Mouse (Mus musculus) neural tube, embryonic 13.5 days (tissue): ENCODE measurements around the gene Gm10570. TPM values are rescaled to one million over a fixed set of nuclear protein-coding genes. Genes with fewer than 3 reads are reported as not detected.

Experiments used
- ATAC-seq: fragments of 200-750 bp; cut with Nextera tagmentation; 2 replicates; pipeline ENCODE4 v1.8.0; 2017; ENCODE audit warnings: low read depth, mild to moderate bottlenecking, moderate TSS enrichment, moderate library complexity
- H3K27ac ChIP-seq: fragments of 300-500 bp; sonication (generic); replicated peaks from 2 replicates; pipeline ENCODE4 v1.5.1; 2015; ENCODE audit warnings: moderate library complexity, mild to moderate bottlenecking, inconsistent platforms
- H3K27me3 ChIP-seq: fragments of 300-500 bp; sonication (generic); 2 replicates; pipeline ENCODE4 v1.6.1; 2015; ENCODE audit warnings: mild to moderate bottlenecking, inconsistent platforms
- H3K36me3 ChIP-seq: fragments of 300-500 bp; sonication (generic); 2 replicates; pipeline ENCODE4 v1.6.1; 2015; ENCODE audit warnings: mild to moderate bottlenecking, inconsistent platforms
- H3K4me1 ChIP-seq: fragments of 300-500 bp; sonication (generic); replicated peaks from 2 replicates; pipeline ENCODE4 v1.6.1; 2015; ENCODE audit warnings: inconsistent platforms
- H3K4me2 ChIP-seq: fragments of 300-500 bp; sonication (generic); 2 replicates; pipeline ENCODE4 v1.6.1; 2015; ENCODE audit warnings: inconsistent platforms, mild to moderate bottlenecking, moderate library complexity
- H3K4me3 ChIP-seq: fragments of 300-500 bp; sonication (generic); 2 replicates; pipeline ENCODE4 v1.5.1; 2015; ENCODE audit warnings: mild to moderate bottlenecking, inconsistent platforms
- H3K9ac ChIP-seq: fragments of 300-500 bp; sonication (generic); 2 replicates; pipeline ENCODE4 v1.6.1; 2015; ENCODE audit warnings: moderate library complexity, mild to moderate bottlenecking, inconsistent platforms
- H3K9me3 ChIP-seq: fragments of 300-500 bp; sonication (generic); 2 replicates; pipeline ENCODE4 v1.6.1; 2016; ENCODE audit warnings: inconsistent platforms
- WGBS: fragments of 180-500 bp; shearing (Covaris S2); methylation state at CpG from one replicate; pipeline ENCODE4 v1.1.7; 2015; 5-methylcytosine and 5-hydroxymethylcytosine counted together
- polyA plus RNA-seq: library from polyadenylated mRNA; unstranded; fragments of >200 nt; fragmentation: Nextera tagmentation; extraction: Ambion mirVana; gene quantifications from 2 replicates; pipeline ENCODE4 v1.2.1, GENCODE M21; 2015

Gene Gm10570
- polyA plus RNA-seq, 1 experiment from 2014 or later, result 0.71 TPM

DNA sequence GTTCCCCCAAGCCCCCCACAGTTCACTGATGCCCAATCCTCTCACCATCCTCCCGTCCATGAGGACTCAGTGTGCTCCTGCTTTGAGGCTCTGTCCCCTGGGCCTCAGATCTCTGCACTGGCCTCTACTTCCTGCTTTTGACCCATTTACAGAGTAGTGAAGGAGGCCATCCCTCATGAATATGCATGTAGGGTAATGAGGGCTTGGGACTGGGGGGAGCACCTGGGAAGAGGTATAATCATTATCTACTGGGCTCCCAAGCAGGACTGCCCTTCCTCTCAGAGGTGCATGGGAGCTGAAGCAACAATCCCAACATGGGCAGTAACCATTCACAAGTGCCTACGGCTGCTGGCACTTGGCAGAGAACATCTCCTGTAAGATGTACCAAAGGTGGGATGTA, 29.4 kb downstream of the Gm10570 start, which contains the start of gene Serinc2:
Gene Serinc2 (minus strand): TSS at position 101 of the 400 bp plus-strand sequence.
- Histone ChIP-seq H3K4me2 (no peak within 1 kb of the TSS), H3K4me1 (peaks cover 13% of the 10 kb centered on the region), H3K27me3 (peaks cover 12% of the 10 kb centered on the region), H3K9me3 (no peaks in the 10 kb centered on the region), H3K27ac (no peak within 1 kb of the TSS), H3K9ac (no peak within 1 kb of the TSS), H3K4me3 (no peak within 1 kb of the TSS), H3K36me3 (no peaks in the 10 kb centered on the region)
- no peak for ATAC-seq
- 74% methylated on average over 2 of the region's 2 CpGs for WGBS

GRCm38 (mm10) chr4:130276573-130277176, 31.8 kb downstream of the Gm10570 start:
- ATAC-seq, result no peak
- Histone ChIP-seq H3K9me3 (no peaks in the 10 kb centered on the region), H3K27ac (no peak overlapping the region), H3K4me1 (peaks cover 33% of the 10 kb centered on the region), H3K9ac (peak overlapping the region; percentile 12; the same call in 1 of the 2 replicates), H3K27me3 (peaks cover 12% of the 10 kb centered on the region), H3K4me3 (no peak overlapping the region), H3K4me2 (no peak overlapping the region; the same call in 1 of the 2 replicates), H3K36me3 (no peaks in the 10 kb centered on the region)
- WGBS, result 78% methylated on average over 7 of the region's 7 CpGs

GRCm38 (mm10) chr4:130275823-130276105, 32.7 kb downstream of the Gm10570 start:
- Histone ChIP-seq H3K27me3 (peaks cover 6% of the 10 kb centered on the region), H3K9ac (peak overlapping the region; percentile 96), H3K9me3 (no peaks in the 10 kb centered on the region), H3K4me2 (peak overlapping the region; percentile 77), H3K27ac (peak overlapping the region; percentile 97), H3K4me3 (peak overlapping the region; percentile 76), H3K36me3 (0 out of 2 replicates have a peak, but pooled peaks cover 3% of the 10 kb centered on the region), H3K4me1 (peaks cover 33% of the 10 kb centered on the region)
- WGBS, result 48% methylated on average over 5 of the region's 5 CpGs
- ATAC-seq, result no peak

DNA sequence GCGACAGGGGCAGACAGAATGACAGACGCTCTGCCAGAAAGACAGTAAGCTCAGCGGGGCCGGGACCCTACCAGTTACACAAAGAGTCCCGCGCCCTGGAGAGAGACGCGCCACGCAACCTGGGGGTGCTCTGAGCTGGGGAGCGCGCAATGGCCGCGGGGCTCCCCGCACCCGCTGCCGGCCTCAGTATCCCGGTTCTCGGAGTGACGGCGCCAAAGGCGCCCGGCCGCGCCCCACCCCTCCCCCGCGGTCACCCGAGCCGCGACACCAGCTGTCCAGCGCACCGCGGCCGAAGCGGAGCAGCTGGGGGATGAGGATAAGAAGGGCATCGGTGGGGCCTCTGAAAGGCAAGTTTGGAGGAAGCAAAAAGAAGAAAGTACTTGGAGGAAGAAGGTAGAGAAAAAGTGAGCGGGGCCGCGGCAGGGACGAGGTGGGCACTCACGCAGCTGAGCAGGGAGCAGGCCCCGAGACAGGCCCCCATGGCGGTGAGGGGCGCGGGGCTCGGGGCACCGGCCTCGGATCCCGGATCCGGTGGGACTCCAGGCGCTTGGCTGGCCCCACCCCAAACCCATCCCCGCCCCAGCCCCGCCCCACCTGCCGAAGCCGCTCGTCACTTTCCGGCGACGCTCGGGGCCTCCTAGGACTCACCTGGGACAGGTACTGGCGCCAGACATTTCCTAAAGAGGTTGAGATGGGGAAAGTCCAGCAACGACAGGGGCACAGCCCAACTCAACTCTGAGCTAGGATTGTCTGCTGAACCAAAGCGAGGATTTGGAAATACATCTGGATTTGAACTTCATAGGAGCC, 33.3 kb downstream of the Gm10570 start:
- 0 out of 2 replicates have a peak, but pooled peaks cover 5% of the 10 kb centered on the region for H3K36me3 ChIP-seq
- H3K4me2 ChIP-seq, result peak overlapping the region; percentile 77
- no peaks in the 10 kb centered on the region for H3K9me3 ChIP-seq
- peak overlapping the region; percentile 76 for H3K4me3 ChIP-seq
- ATAC-seq, result peak; percentile 38
- H3K4me1 ChIP-seq, result peaks cover 33% of the 10 kb centered on the region
- peak overlapping the region; percentile 96 for H3K9ac ChIP-seq
- peaks cover 6% of the 10 kb centered on the region for H3K27me3 ChIP-seq
- WGBS, result 1% methylated on average over 62 of the region's 62 CpGs
- H3K27ac ChIP-seq, result peak overlapping the region; percentile 97

DNA sequence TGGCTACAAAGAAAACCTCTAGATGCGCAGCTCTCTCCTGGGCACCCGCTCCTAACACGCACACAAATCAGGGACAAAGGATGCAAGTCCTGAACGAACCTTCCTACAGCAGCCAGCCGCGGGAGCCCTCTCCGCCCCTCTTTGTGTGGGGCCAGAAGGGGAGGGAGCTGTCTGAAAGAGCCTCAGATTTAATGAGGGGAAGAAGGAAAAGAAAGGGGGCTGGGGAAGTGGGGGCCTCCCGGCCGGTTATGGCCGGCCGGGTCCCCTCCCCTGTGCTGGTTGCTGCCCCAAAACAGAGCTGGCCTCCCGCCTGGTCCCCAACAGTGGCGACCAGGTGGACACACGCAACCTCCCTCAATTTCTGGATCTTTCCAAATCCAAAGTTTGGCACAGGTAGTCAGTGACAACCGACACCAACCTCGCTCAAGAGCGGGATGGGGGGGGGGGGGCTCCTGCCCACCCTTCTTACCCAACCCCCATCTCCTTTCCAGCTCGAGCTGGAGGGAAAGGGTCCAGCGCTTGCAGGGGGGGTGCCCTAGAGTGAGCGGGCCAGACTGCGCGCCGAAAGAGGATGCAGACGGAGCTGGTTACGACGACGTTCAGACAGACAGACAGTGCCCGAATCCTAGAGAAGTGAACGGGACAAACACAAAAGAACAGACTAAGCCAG, 34.0 kb downstream of the Gm10570 start:
- Histone ChIP-seq H3K4me3 (peak overlapping the region; percentile 76), H3K27ac (peak overlapping the region; percentile 97), H3K4me2 (peak overlapping the region; percentile 77), H3K36me3 (0 out of 2 replicates have a peak, but pooled peaks cover 5% of the 10 kb centered on the region), H3K9me3 (no peaks in the 10 kb centered on the region), H3K4me1 (peaks cover 33% of the 10 kb centered on the region), H3K9ac (peak overlapping the region; percentile 96), H3K27me3 (peaks cover 6% of the 10 kb centered on the region)
- under 1% methylated on average over 27 of the region's 29 CpGs for WGBS
- ATAC-seq, result peak; percentile 84

GRCm38 (mm10) chr4:130273698-130274345, 34.7 kb downstream of the Gm10570 start:
- WGBS, result 5% methylated on average over 12 of the region's 12 CpGs
- Histone ChIP-seq H3K27me3 (peaks cover 4% of the 10 kb centered on the region), H3K9ac (peak overlapping the region; percentile 96), H3K9me3 (no peaks in the 10 kb centered on the region), H3K4me1 (peaks cover 33% of the 10 kb centered on the region), H3K36me3 (0 out of 2 replicates have a peak, but pooled peaks cover 5% of the 10 kb centered on the region), H3K27ac (peak overlapping the region; percentile 97), H3K4me3 (peak overlapping the region; percentile 76), H3K4me2 (peak overlapping the region; percentile 77)
- ATAC-seq, result peak; percentile 55

GRCm38 (mm10) chr4:130270611-130271347, 37.7 kb downstream of the Gm10570 start:
- H3K27ac ChIP-seq, result no peak overlapping the region
- 88% methylated on average over 6 of the region's 6 CpGs for WGBS
- ATAC-seq, result no peak
- no peak overlapping the region for H3K4me3 ChIP-seq
- H3K4me2 ChIP-seq, result no peak overlapping the region
- 0 out of 2 replicates have a peak, but pooled peaks cover 5% of the 10 kb centered on the region for H3K36me3 ChIP-seq
- H3K9ac ChIP-seq, result no peak overlapping the region
- H3K4me1 ChIP-seq, result peaks cover 33% of the 10 kb centered on the region
- no peaks in the 10 kb centered on the region for H3K9me3 ChIP-seq
- no peaks in the 10 kb centered on the region; the same call in 1 of the 2 replicates for H3K27me3 ChIP-seq

DNA sequence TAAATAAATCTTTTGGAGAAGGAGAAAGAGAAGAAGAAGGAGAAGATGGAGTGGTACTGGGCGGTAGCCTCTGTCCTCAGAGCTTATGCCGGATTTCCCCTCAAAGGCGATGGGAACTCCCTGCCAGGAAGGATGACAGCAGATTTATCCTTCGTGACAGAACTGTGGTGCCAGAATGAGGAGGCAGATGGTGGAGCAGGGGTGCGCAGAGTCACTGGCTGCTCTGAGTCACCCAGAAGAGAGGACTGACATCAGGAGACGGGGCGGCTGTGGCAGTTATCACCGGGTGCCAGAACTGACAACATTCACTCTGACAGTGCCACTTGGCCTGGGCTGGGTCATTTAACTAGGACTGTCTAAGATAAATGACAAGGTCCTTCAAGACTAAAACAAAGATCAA, 38.4 kb downstream of the Gm10570 start:
- H3K9me3 ChIP-seq, result no peaks in the 10 kb centered on the region
- 0 out of 2 replicates have a peak, but pooled peaks cover 5% of the 10 kb centered on the region for H3K36me3 ChIP-seq
- no peak overlapping the region for H3K9ac ChIP-seq
- ATAC-seq, result no peak
- H3K4me3 ChIP-seq, result no peak overlapping the region
- peaks cover 35% of the 10 kb centered on the region for H3K4me1 ChIP-seq
- H3K27me3 ChIP-seq, result no peaks in the 10 kb centered on the region
- no peak overlapping the region for H3K27ac ChIP-seq
- WGBS, result 83% methylated on average over 8 of the region's 8 CpGs
- H3K4me2 ChIP-seq, result no peak overlapping the region

- no peak overlapping the region for H3K9ac ChIP-seq
- H3K27ac ChIP-seq, result no peak overlapping the region
- peaks cover 7% of the 10 kb centered on the region; the same call in 1 of the 2 replicates for H3K36me3 ChIP-seq
- no peaks in the 10 kb centered on the region for H3K27me3 ChIP-seq
- H3K9me3 ChIP-seq, result no peaks in the 10 kb centered on the region
- ATAC-seq, result no peak
- H3K4me1 ChIP-seq, result peaks cover 41% of the 10 kb centered on the region
- no peak overlapping the region for H3K4me2 ChIP-seq
- H3K4me3 ChIP-seq, result no peak overlapping the region
- WGBS, result 83% methylated on average over 10 of the region's 10 CpGs
These were observed 39.7 kb downstream of the Gm10570 start for GRCm38 (mm10) chr4:130268736-130269135.

GRCm38 (mm10) chr4:130267069-130267468, 41.4 kb downstream of the Gm10570 start:
- no peaks in the 10 kb centered on the region for H3K27me3 ChIP-seq
- H3K36me3 ChIP-seq, result peaks cover 24% of the 10 kb centered on the region
- no peaks in the 10 kb centered on the region for H3K9me3 ChIP-seq
- no peak for ATAC-seq
- H3K4me3 ChIP-seq, result no peak overlapping the region
- 88% methylated on average over 7 of the region's 7 CpGs for WGBS
- H3K4me1 ChIP-seq, result peaks cover 25% of the 10 kb centered on the region
- no peak overlapping the region for H3K9ac ChIP-seq
- no peak overlapping the region for H3K27ac ChIP-seq
- no peak overlapping the region for H3K4me2 ChIP-seq

GRCm38 (mm10) chr4:130266601-130267000, 41.9 kb downstream of the Gm10570 start:
- H3K36me3 ChIP-seq, result peaks cover 29% of the 10 kb centered on the region
- H3K27me3 ChIP-seq, result no peaks in the 10 kb centered on the region
- H3K4me1 ChIP-seq, result peaks cover 24% of the 10 kb centered on the region
- no peak overlapping the region for H3K27ac ChIP-seq
- no peak for ATAC-seq
- no peak overlapping the region for H3K4me3 ChIP-seq
- no peak overlapping the region for H3K4me2 ChIP-seq
- no peak overlapping the region for H3K9ac ChIP-seq
- H3K9me3 ChIP-seq, result no peaks in the 10 kb centered on the region
- 80% methylated on average over 9 of the region's 9 CpGs for WGBS
